Mouse (Mus musculus) heart, postnatal 0 days (tissue): ENCODE measurements at regions not wholly inside any gene's neighbourhood (a gene's known extent, or its start where the extent isn't known, plus 50 kb on each side); places are given as distances from the start of the nearest gene placed in this dataset.

Source experiments
- CTCF ChIP-seq: IDR thresholded peaks from 2 replicates; pipeline ENCODE4 v1.5.1; 2016; ENCODE audit warnings: antibody characterized with exemption, control low read depth, low read depth
- EP300 ChIP-seq: IDR thresholded peaks from 2 replicates; pipeline ENCODE4 v1.6.1; 2016; ENCODE audit warnings: antibody characterized with exemption, low read depth

- TF ChIP-seq CTCF: no peak
- TF ChIP-seq EP300: no peak
These were observed 93.4 kb upstream of the Gas1 start for GRCm38 (mm10) chr13:60270526-60270925.
